Mouse (Mus musculus) heart, adult 2 months (tissue): ENCODE data around the gene Vps13d. TPM values are rescaled to one million over a fixed set of nuclear protein-coding genes. Genes with fewer than 3 reads are reported as not detected.

Experiments used
- DNase-seq, 2 experiments: peaks; one replicate each; pipeline ENCODE4 v3.0.0; 2021
- H3K27ac ChIP-seq: fragments of 200-600 bp; 2 replicates; pipeline ENCODE4 v1.8.1; 2022
- H3K27me3 ChIP-seq: fragments of 200-500 bp; 2 replicates; pipeline ENCODE4 v1.6.1; 2012; ENCODE audit warnings: mild to moderate bottlenecking, low read length, inconsistent platforms, mixed read lengths; ENCODE audit not compliant: control insufficient read depth, insufficient read depth
- H3K36me3 ChIP-seq: fragments of 200-500 bp; 2 replicates; pipeline ENCODE4 v1.6.1; 2012; ENCODE audit warnings: low read length, inconsistent platforms; ENCODE audit not compliant: control insufficient read depth, insufficient read depth
- H3K4me1 ChIP-seq: fragments of 200-500 bp; 2 replicates; pipeline ENCODE4 v1.6.1; 2011; ENCODE audit warnings: low read length; ENCODE audit not compliant: control insufficient read depth, insufficient read depth
- H3K4me3 ChIP-seq: fragments of 200-600 bp; 2 replicates; pipeline ENCODE4 v1.8.1; 2022
- H3K79me2 ChIP-seq: fragments of 200-500 bp; replicated peaks from 2 replicates; pipeline ENCODE4 v1.6.1; 2012; ENCODE audit warnings: mild to moderate bottlenecking, inconsistent platforms, low read length, moderate library complexity, mixed read lengths; ENCODE audit not compliant: control insufficient read depth, insufficient read depth
- H3K9ac ChIP-seq: fragments of 200-500 bp; 2 replicates; pipeline ENCODE4 v1.6.1; 2012; ENCODE audit warnings: low read depth, mild to moderate bottlenecking, control low read depth, inconsistent platforms, low read length, mixed read lengths
- CTCF ChIP-seq: fragments of 200-600 bp; IDR thresholded peaks from 2 replicates; pipeline ENCODE4 v1.8.1; 2022; ENCODE audit warnings: antibody characterized with exemption, mild to moderate bottlenecking, moderate library complexity
- EP300 ChIP-seq: fragments of 200-500 bp; IDR thresholded peaks from 2 replicates; pipeline ENCODE4 v1.6.1; 2011; ENCODE audit warnings: low read depth, low read length, control low read depth; ENCODE audit not compliant: insufficient read depth
- POLR2A ChIP-seq: fragments of 200-500 bp; IDR thresholded peaks from 2 replicates; pipeline ENCODE4 v1.6.1; 2011; ENCODE audit warnings: mild to moderate bottlenecking, low read depth, low read length, control low read depth; ENCODE audit not compliant: insufficient read depth
- WGBS: fragments of 180-500 bp; shearing (Covaris S2); methylation state at CpG from one replicate; pipeline ENCODE4 v1.1.7; 2018; 5-methylcytosine and 5-hydroxymethylcytosine counted together
- intact Hi-C: fragments of 180-260 bp; cut with DNase I; formaldehyde crosslinking; loops from one replicate; pipeline ENCODE4 v1.15.1; 2025
- polyA plus RNA-seq: library from polyadenylated mRNA; depleted of rRNA; stranded (reverse); fragments of >200 nt; gene quantifications from 2 replicates; pipeline ENCODE4 v1.2.3, GENCODE M21; 2012
- total RNA-seq, 2 experiments: library from RNA; stranded (reverse); gene quantifications; 2 replicates each; pipeline ENCODE4 v1.2.3; 2021

The Vps13d gene
- total and polyA plus RNA-seq, 3 experiments: 24.8 to 77.1 (median 65.8) TPM

- Histone ChIP-seq H3K27ac (no peak overlapping the region; the same call in 1 of the 2 replicates), H3K27me3 (no peaks in the 10 kb centered on the region), H3K36me3 (peaks cover 5% of the 10 kb centered on the region), H3K9ac (no peak overlapping the region), H3K4me1 (no peaks in the 10 kb centered on the region), H3K79me2 (no peaks in the 10 kb centered on the region), H3K4me3 (no peak overlapping the region)
- intact Hi-C loops: no loop called here
- DNase-seq: no peak
- TF ChIP-seq POLR2A (no peak), CTCF (no peak), EP300 (no peak)
- 91% methylated on average over 7 of the region's 7 CpGs for WGBS
Measured at GRCm38 (mm10) chr4:145073728-145074127, 121.1 kb downstream of the Vps13d start.

GRCm38 (mm10) chr4:145071942-145072341 lies 122.9 kb downstream of the Vps13d start:
- WGBS: 82% methylated on average over 7 of the region's 7 CpGs
- Histone ChIP-seq H3K27ac (no peak overlapping the region), H3K9ac (no peak overlapping the region), H3K36me3 (peaks cover 7% of the 10 kb centered on the region), H3K79me2 (no peaks in the 10 kb centered on the region), H3K27me3 (no peaks in the 10 kb centered on the region), H3K4me1 (no peaks in the 10 kb centered on the region), H3K4me3 (no peak overlapping the region)
- TF ChIP-seq CTCF: no peak
- TF ChIP-seq POLR2A: no peak
- intact Hi-C loops: no loop called here
- no peak for DNase-seq

GRCm38 (mm10) chr4:145067019-145067680 lies 127.7 kb downstream of the Vps13d start:
- H3K27me3 ChIP-seq: no peaks in the 10 kb centered on the region
- no peak for DNase-seq
- WGBS: 94% methylated on average over 6 of the region's 6 CpGs
- H3K27ac ChIP-seq: no peak overlapping the region
- intact Hi-C loops: no loop called here
- no peak overlapping the region for H3K4me3 ChIP-seq
- H3K9ac ChIP-seq: no peak overlapping the region
- no peak for TF ChIP-seq CTCF
- no peak for TF ChIP-seq POLR2A
- no peak for TF ChIP-seq EP300
- H3K36me3 ChIP-seq: peaks cover 11% of the 10 kb centered on the region
- H3K79me2 ChIP-seq: peaks cover 2% of the 10 kb centered on the region; the same call in 1 of the 2 replicates
- H3K4me1 ChIP-seq: no peaks in the 10 kb centered on the region

GRCm38 (mm10) chr4:145066336-145067018 lies 128.3 kb downstream of the Vps13d start:
- Histone ChIP-seq H3K4me1 (no peaks in the 10 kb centered on the region), H3K79me2 (peaks cover 2% of the 10 kb centered on the region; the same call in 1 of the 2 replicates), H3K27me3 (no peaks in the 10 kb centered on the region), H3K36me3 (peaks cover 14% of the 10 kb centered on the region), H3K9ac (no peak overlapping the region), H3K27ac (no peak overlapping the region), H3K4me3 (no peak overlapping the region)
- no peak for TF ChIP-seq POLR2A
- TF ChIP-seq EP300: no peak
- no peak for TF ChIP-seq CTCF
- no peak for DNase-seq
- 87% methylated on average over 7 of the region's 7 CpGs for WGBS
- intact Hi-C loops: no loop called here

- no peak for TF ChIP-seq POLR2A
- no peak for TF ChIP-seq CTCF
- no peak for TF ChIP-seq EP300
- H3K4me3 ChIP-seq: no peak overlapping the region
- H3K79me2 ChIP-seq: peaks cover 2% of the 10 kb centered on the region; the same call in 1 of the 2 replicates
- H3K9ac ChIP-seq: no peak overlapping the region
- peaks cover 1% of the 10 kb centered on the region; the same call in 1 of the 2 replicates for H3K4me1 ChIP-seq
- no peak overlapping the region for H3K27ac ChIP-seq
- intact Hi-C loops: no loop called here
- no peak for DNase-seq
- 93% methylated on average over 2 of the region's 2 CpGs for WGBS
- no peaks in the 10 kb centered on the region for H3K27me3 ChIP-seq
- peaks cover 18% of the 10 kb centered on the region for H3K36me3 ChIP-seq
Measured at GRCm38 (mm10) chr4:145058749-145059442, 135.9 kb downstream of the Vps13d start.

GRCm38 (mm10) chr4:145056346-145056745 lies 138.5 kb downstream of the Vps13d start:
- intact Hi-C loops: no loop called here
- Histone ChIP-seq H3K27ac (no peak overlapping the region), H3K79me2 (no peaks in the 10 kb centered on the region), H3K36me3 (peaks cover 25% of the 10 kb centered on the region), H3K4me1 (peaks cover 15% of the 10 kb centered on the region), H3K4me3 (no peak overlapping the region), H3K27me3 (no peaks in the 10 kb centered on the region), H3K9ac (no peak overlapping the region)
- 93% methylated on average over 3 of the region's 3 CpGs for WGBS
- TF ChIP-seq POLR2A: no peak
- TF ChIP-seq CTCF: no peak
- TF ChIP-seq EP300: no peak
- no peak for DNase-seq
